Mouse (Mus musculus) ES-E14 (cell line): Measurements from ENCODE around the gene Ahcyl2. TPM values are rescaled to one million over a fixed set of nuclear protein-coding genes. Genes with fewer than 3 reads are reported as not detected.

Source experiments
- DNase-seq: peaks from one replicate; pipeline ENCODE4 v3.0.0-alpha.2; 2013; ENCODE audit warnings: low read depth, low spot score
- H3K27ac ChIP-seq: 2 replicates; pipeline ENCODE4 v1.5.1; 2012; ENCODE audit warnings: low read depth, mild to moderate bottlenecking, low read length, moderate library complexity, mixed read lengths; ENCODE audit not compliant: poor library complexity, insufficient read depth, severe bottlenecking
- H3K36me3 ChIP-seq: 2 replicates; pipeline ENCODE4 v1.6.1; 2012; ENCODE audit warnings: mild to moderate bottlenecking, low read length, moderate library complexity, mixed read lengths; ENCODE audit not compliant: control insufficient read depth, poor library complexity, insufficient read depth, severe bottlenecking
- H3K4me1 ChIP-seq, 2 experiments: fragments of 150-350 bp in 1 of 2; sonication (generic) in 1 of 2; 2 replicates each; pipeline ENCODE4 v1.6.1; 2012; ENCODE audit warnings: low read length in 2 of 2, mild to moderate bottlenecking in 1 of 2, mixed read lengths in 1 of 2; ENCODE audit not compliant: control insufficient read depth in 2 of 2, insufficient read depth in 2 of 2, poor library complexity in 1 of 2
- H3K4me3 ChIP-seq, 2 experiments: fragments of 150-350 bp in 1 of 2; sonication (generic) in 1 of 2; 2 replicates each; pipeline ENCODE4 v1.5.1; 2012; ENCODE audit warnings: low read length in 2 of 2, low read depth in 1 of 2, mild to moderate bottlenecking in 1 of 2, mixed read lengths in 1 of 2; ENCODE audit not compliant: insufficient read depth in 1 of 2, poor library complexity in 1 of 2, severe bottlenecking in 1 of 2
- H3K9ac ChIP-seq: 2 replicates; pipeline ENCODE4 v1.6.1; 2012; ENCODE audit warnings: low read depth, mild to moderate bottlenecking, low read length, mixed read lengths; ENCODE audit not compliant: poor library complexity, insufficient read depth, severe bottlenecking
- H3K9me3 ChIP-seq: fragments of 150-350 bp; sonication (generic); 2 replicates; pipeline ENCODE4 v1.6.1; 2012; ENCODE audit warnings: low read depth, mild to moderate bottlenecking, low read length; ENCODE audit not compliant: control insufficient read depth, insufficient read depth
- CHD2 ChIP-seq: IDR thresholded peaks from 2 replicates; pipeline ENCODE4 v1.6.1; 2014; ENCODE audit warnings: mild to moderate bottlenecking, low read depth, low read length, inconsistent platforms
- HCFC1 ChIP-seq: IDR thresholded peaks from 2 replicates; pipeline ENCODE4 v1.6.1; 2012; ENCODE audit warnings: low read length, inconsistent platforms, borderline replicate concordance; ENCODE audit not compliant: insufficient read depth
- MAFK ChIP-seq: IDR thresholded peaks from 2 replicates; pipeline ENCODE4 v1.6.1; 2014; ENCODE audit warnings: mild to moderate bottlenecking, low read depth, low read length, inconsistent platforms; ENCODE audit not compliant: insufficient read depth
- ZC3H11A ChIP-seq: IDR thresholded peaks from 2 replicates; pipeline ENCODE4 v1.6.1; 2012; ENCODE audit warnings: low read depth, mild to moderate bottlenecking, inconsistent platforms, low read length, borderline replicate concordance
- ZNF384 ChIP-seq: IDR thresholded peaks from 2 replicates; pipeline ENCODE4 v1.6.1; 2012; ENCODE audit warnings: low read depth, low read length, inconsistent platforms
- in situ Hi-C, 2 experiments: fragments of 600-800 bp; cut with MboI; formaldehyde crosslinking; loops; one replicate each; pipeline ENCODE4 v1.15.1; 2025; ENCODE audit warnings: low sequenced_read_pairs in 2 of 2, inconsistent platforms in 1 of 2; ENCODE audit not compliant: unreplicated experiment in 2 of 2
- total RNA-seq: library from RNA; depleted of rRNA; stranded (reverse); fragments of 300-350 nt; gene quantifications from 2 replicates; pipeline ENCODE4 v1.2.3, GENCODE M21; 2012

The Ahcyl2 gene
- total RNA-seq, 1 experiment = 17.5 TPM

DNA sequence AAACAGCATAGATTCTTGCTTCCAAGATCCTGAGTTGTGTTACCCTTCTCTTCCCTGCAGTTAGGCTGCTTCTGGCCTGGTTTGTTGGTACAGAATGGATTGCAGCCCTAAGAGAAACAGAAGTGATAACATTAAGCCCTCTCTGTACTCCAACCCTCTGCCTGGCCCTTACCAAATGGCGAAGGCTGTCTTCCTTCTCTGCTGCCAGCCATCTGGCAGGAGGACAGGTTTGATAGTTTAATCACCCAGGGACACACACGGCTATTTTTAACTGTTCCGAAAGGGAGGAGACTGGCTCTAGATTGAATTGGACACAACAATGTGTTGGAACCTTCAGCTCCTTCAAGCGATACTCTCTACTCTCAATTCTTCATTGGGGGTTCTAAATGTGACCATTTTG, 155.7 kb downstream of the Ahcyl2 start:
- H3K27ac ChIP-seq = no peak overlapping the region
- no peak for TF ChIP-seq CHD2
- TF ChIP-seq ZC3H11A = no peak
- TF ChIP-seq MAFK = no peak
- TF ChIP-seq ZNF384 = no peak
- TF ChIP-seq HCFC1 = no peak
- H3K9ac ChIP-seq = no peak overlapping the region
- H3K36me3 ChIP-seq = no peaks in the 10 kb centered on the region
- in situ Hi-C loops = no loop called here
- H3K4me3 ChIP-seq = no peak overlapping the region
- no peak for DNase-seq
- no peaks in the 10 kb centered on the region for H3K4me1 ChIP-seq
- H3K9me3 ChIP-seq = no peaks in the 10 kb centered on the region

DNA sequence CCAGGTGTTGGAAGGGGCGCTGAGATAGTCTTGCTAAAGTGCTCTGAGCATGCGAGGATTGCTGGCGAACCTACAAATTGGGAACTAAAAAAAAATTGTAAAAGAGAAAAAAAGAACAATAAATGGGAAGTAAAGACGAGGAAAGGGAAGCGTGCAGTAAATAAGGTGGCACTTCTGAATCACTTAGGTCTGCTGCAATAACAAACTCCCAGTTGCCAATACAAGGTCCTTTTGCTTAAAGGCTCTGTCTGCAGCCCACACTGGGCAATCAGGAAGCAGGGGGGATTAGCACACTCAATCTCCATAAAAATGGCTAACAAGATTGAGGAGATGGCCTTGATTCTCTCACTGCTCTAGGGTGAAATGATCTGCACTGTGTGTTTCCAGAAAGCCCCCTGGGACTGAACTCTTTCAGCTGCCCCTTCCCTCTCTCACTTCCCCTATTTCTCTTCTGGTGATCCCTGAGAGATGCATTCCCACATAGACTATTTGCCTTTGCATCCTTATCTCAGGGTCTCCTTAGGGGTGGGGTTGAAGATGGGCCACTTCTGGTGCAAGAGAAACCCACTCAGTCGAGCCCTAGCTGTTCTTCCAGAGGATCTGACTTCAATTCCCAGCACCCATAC, 157.9 kb downstream of the Ahcyl2 start:
- in situ Hi-C loops = no loop called here
- Histone ChIP-seq H3K27ac (no peak overlapping the region), H3K9me3 (no peaks in the 10 kb centered on the region), H3K36me3 (no peaks in the 10 kb centered on the region), H3K4me1 (no peaks in the 10 kb centered on the region), H3K4me3 (no peak overlapping the region), H3K9ac (no peak overlapping the region)
- no peak for DNase-seq
- TF ChIP-seq HCFC1 (no peak), ZNF384 (no peak), ZC3H11A (no peak), CHD2 (no peak), MAFK (no peak)

DNA sequence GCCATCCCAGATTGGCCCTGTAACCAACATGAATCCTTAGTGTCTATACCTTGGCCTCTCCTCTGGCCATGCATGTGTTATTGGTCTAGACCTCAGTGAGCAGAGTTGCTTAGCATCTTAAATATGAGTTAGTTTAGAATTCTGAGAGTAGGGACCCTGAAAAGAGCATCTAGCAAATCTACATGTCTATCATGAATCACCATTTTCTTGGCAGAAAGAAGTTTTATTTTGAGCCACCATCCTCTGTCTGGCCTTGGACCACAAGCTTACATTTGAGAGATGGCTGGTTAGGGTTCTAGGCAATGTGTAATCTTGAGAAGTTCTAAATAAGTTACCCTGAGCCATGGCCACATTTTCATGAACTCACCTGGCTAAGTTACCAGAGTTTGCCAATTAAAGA, 162.3 kb downstream of the Ahcyl2 start:
- Histone ChIP-seq H3K27ac (no peak overlapping the region), H3K9ac (no peak overlapping the region), H3K36me3 (no peaks in the 10 kb centered on the region), H3K9me3 (no peaks in the 10 kb centered on the region), H3K4me1 (no peaks in the 10 kb centered on the region), H3K4me3 (no peak overlapping the region)
- in situ Hi-C loops = no loop called here
- TF ChIP-seq ZNF384 (no peak), ZC3H11A (no peak), CHD2 (no peak), MAFK (no peak)
- DNase-seq = no peak

DNA sequence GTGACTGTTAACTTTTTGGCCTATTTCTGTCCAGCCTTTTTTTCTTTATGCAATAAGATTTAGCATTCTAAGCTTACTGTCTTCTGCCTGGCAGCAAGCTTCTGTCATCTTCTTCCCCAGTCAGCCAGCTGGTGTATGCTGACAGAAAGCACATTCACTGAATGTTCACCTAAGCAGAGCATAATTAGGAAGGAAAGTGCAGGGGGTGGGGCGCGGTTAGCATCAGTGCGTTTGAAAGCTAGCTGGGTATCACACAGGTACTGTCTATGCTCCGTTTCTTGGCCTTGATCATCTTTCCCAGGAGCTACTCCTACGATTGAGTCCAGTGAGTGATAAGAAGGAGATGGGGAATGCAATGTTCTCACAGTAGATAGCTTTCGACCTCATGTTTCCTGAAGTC, 162.9 kb downstream of the Ahcyl2 start:
- in situ Hi-C loops = no loop called here
- H3K4me3 ChIP-seq = no peak overlapping the region
- H3K36me3 ChIP-seq = no peaks in the 10 kb centered on the region
- no peak for DNase-seq
- no peaks in the 10 kb centered on the region for H3K9me3 ChIP-seq
- no peak overlapping the region for H3K9ac ChIP-seq
- H3K27ac ChIP-seq = no peak overlapping the region
- TF ChIP-seq ZNF384 = no peak
- no peaks in the 10 kb centered on the region for H3K4me1 ChIP-seq

DNA sequence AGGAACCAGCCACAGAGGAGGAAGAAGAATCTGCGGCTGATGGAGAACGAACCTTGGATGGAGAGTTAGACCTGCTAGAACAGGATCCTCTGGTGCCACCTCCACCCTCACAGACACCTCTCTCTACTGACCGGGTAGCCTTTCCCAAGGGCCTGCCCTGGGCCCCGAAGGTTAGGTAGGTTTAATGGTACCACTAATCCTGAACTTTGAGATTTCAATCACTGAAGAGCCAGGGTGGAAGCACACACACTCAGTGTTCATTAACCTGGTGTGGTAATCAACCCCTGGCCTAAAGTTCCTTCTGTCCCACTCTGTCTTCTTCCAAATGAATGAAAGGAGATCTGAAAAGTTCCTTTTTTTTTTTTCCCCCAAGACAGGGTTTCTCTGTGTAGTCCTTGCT, 163.4 kb downstream of the Ahcyl2 start:
- Histone ChIP-seq H3K4me3 (no peak overlapping the region), H3K4me1 (no peaks in the 10 kb centered on the region), H3K36me3 (no peaks in the 10 kb centered on the region), H3K9me3 (no peaks in the 10 kb centered on the region), H3K27ac (no peak overlapping the region), H3K9ac (no peak overlapping the region)
- DNase-seq = no peak
- no peak for TF ChIP-seq CHD2
- no peak for TF ChIP-seq MAFK
- TF ChIP-seq ZNF384 = no peak
- no peak for TF ChIP-seq ZC3H11A
- TF ChIP-seq HCFC1 = no peak
- in situ Hi-C loops = no loop called here
